Mouse (Mus musculus) midbrain, postnatal 0 days (tissue): ENCODE measurements around the gene Kif3b. TPM values are rescaled to one million over a fixed set of nuclear protein-coding genes. Genes with fewer than 3 reads are reported as not detected.
A peak's percentile ranks its signal among the peaks of the same experiment; 100 is the strongest.

ENCODE experiments used
- ATAC-seq: fragments of 200-750 bp; cut with Nextera tagmentation; 2 replicates; pipeline ENCODE4 v1.8.0; 2017; ENCODE audit warnings: moderate number of reproducible peaks, mild to moderate bottlenecking, moderate TSS enrichment, moderate library complexity; ENCODE audit not compliant: low FRiP score
- DNase-seq: peaks from one replicate; pipeline ENCODE4 v3.0.0-alpha.2; 2015; ENCODE audit warnings: low spot score
- H3K27ac ChIP-seq: fragments of 300-500 bp; sonication (generic); 2 replicates; pipeline ENCODE4 v1.5.1; 2014; ENCODE audit warnings: low read depth, mild to moderate bottlenecking, low read length, mixed read lengths
- H3K27me3 ChIP-seq: fragments of 300-500 bp; sonication (generic); 2 replicates; pipeline ENCODE4 v1.6.1; 2014; ENCODE audit warnings: low read length, control low read depth, mixed read lengths; ENCODE audit not compliant: insufficient read depth
- H3K36me3 ChIP-seq: fragments of 300-500 bp; sonication (generic); 2 replicates; pipeline ENCODE4 v1.6.1; 2014; ENCODE audit warnings: low read length, control low read depth, mixed read lengths; ENCODE audit not compliant: insufficient read depth
- H3K4me1 ChIP-seq: fragments of 300-500 bp; sonication (generic); 2 replicates; pipeline ENCODE4 v1.6.1; 2014; ENCODE audit warnings: mild to moderate bottlenecking, control low read depth, antibody characterized with exemption, low read length, mixed read lengths; ENCODE audit not compliant: insufficient read depth
- H3K4me2 ChIP-seq: fragments of 300-500 bp; sonication (generic); 2 replicates; pipeline ENCODE4 v1.6.1; 2014; ENCODE audit warnings: low read depth, mild to moderate bottlenecking, low read length, mixed read lengths; ENCODE audit not compliant: poor library complexity, severe bottlenecking
- H3K4me3 ChIP-seq: fragments of 300-500 bp; sonication (generic); 2 replicates; pipeline ENCODE4 v1.5.1; 2014; ENCODE audit warnings: low read depth, mild to moderate bottlenecking, low read length, moderate library complexity
- H3K9ac ChIP-seq: fragments of 300-500 bp; sonication (generic); replicated peaks from 2 replicates; pipeline ENCODE4 v1.6.1; 2014; ENCODE audit warnings: mild to moderate bottlenecking, low read length, moderate library complexity, mixed read lengths; ENCODE audit not compliant: poor library complexity, severe bottlenecking
- H3K9me3 ChIP-seq: fragments of 300-500 bp; sonication (generic); 2 replicates; pipeline ENCODE4 v1.6.1; 2016; ENCODE audit warnings: low read length, control low read depth
- CTCF ChIP-seq: IDR thresholded peaks from 2 replicates; pipeline ENCODE4 v1.5.1; 2016; ENCODE audit warnings: antibody characterized with exemption, mild to moderate bottlenecking
- WGBS: fragments of 180-500 bp; shearing (Covaris S2); extraction: QIAGEN DNeasy Blood & Tissue Kit; methylation state at CpG from one replicate; pipeline ENCODE4 v1.1.7; 2014; 5-methylcytosine and 5-hydroxymethylcytosine counted together
- polyA plus RNA-seq: library from polyadenylated mRNA; unstranded; fragments of >200 nt; fragmentation: Nextera tagmentation; extraction: Ambion mirVana; gene quantifications from 2 replicates; pipeline ENCODE4 v1.2.1, GENCODE M21; 2015
- total RNA-seq: library from RNA; depleted of rRNA; stranded (reverse); fragments of >200 nt; gene quantifications from 2 replicates; pipeline ENCODE4 v1.2.3, GENCODE M21; 2014

The Kif3b gene
- total and polyA plus RNA-seq, 2 experiments from 2014 or later: 20.6 to 49.5 TPM

- Histone ChIP-seq H3K9ac (0 out of 2 replicates have a peak overlapping the region, but pooled peaks have one; percentile 96), H3K27me3 (no peaks in the 10 kb centered on the region), H3K27ac (no peak overlapping the region), H3K4me2 (peak overlapping the region; percentile 79), H3K9me3 (no peaks in the 10 kb centered on the region), H3K4me1 (no peaks in the 10 kb centered on the region; the same call in 1 of the 2 replicates), H3K4me3 (peak overlapping the region; percentile 100), H3K36me3 (no peaks in the 10 kb centered on the region)
- ATAC-seq: no peak; the same call in 1 of the 2 replicates
- TF ChIP-seq CTCF: no peak
- 51% methylated on average over 7 of the region's 7 CpGs for WGBS
- peak; percentile 24 for DNase-seq
These were observed 1.2 kb downstream of the Kif3b start for GRCm38 (mm10) chr2:153292305-153292861.

GRCm38 (mm10) chr2:153295196-153295595 lies 4.0 kb downstream of the Kif3b start:
- Histone ChIP-seq H3K4me1 (no peaks in the 10 kb centered on the region; the same call in 1 of the 2 replicates), H3K36me3 (peaks cover 3% of the 10 kb centered on the region; the same call in 1 of the 2 replicates), H3K9ac (no peak overlapping the region), H3K27me3 (no peaks in the 10 kb centered on the region), H3K9me3 (no peaks in the 10 kb centered on the region), H3K27ac (no peak overlapping the region), H3K4me2 (no peak overlapping the region), H3K4me3 (no peak overlapping the region)
- no peak for TF ChIP-seq CTCF
- DNase-seq (no peak), ATAC-seq (no peak)
- WGBS: 86% methylated on average over 4 of the region's 4 CpGs

GRCm38 (mm10) chr2:153297771-153298170 lies 6.6 kb downstream of the Kif3b start:
- Histone ChIP-seq H3K4me3 (no peak overlapping the region), H3K9me3 (no peaks in the 10 kb centered on the region), H3K4me2 (no peak overlapping the region), H3K36me3 (peaks cover 3% of the 10 kb centered on the region; the same call in 1 of the 2 replicates), H3K27me3 (no peaks in the 10 kb centered on the region), H3K4me1 (no peaks in the 10 kb centered on the region), H3K9ac (0 out of 2 replicates have a peak overlapping the region, but pooled peaks have one; percentile 13), H3K27ac (no peak overlapping the region)
- TF ChIP-seq CTCF: no peak
- 76% methylated on average over 4 of the region's 4 CpGs for WGBS
- DNase-seq (no peak), ATAC-seq (no peak)

GRCm38 (mm10) chr2:153298460-153298859 lies 7.2 kb downstream of the Kif3b start:
- no peaks in the 10 kb centered on the region for H3K9me3 ChIP-seq
- H3K36me3 ChIP-seq: peaks cover 3% of the 10 kb centered on the region; the same call in 1 of the 2 replicates
- H3K9ac ChIP-seq: no peak overlapping the region
- H3K4me3 ChIP-seq: no peak overlapping the region
- no peaks in the 10 kb centered on the region for H3K4me1 ChIP-seq
- DNase-seq (no peak), ATAC-seq (no peak)
- no peak overlapping the region for H3K27ac ChIP-seq
- no peaks in the 10 kb centered on the region for H3K27me3 ChIP-seq
- TF ChIP-seq CTCF: no peak
- H3K4me2 ChIP-seq: no peak overlapping the region
- 79% methylated on average over 4 of the region's 4 CpGs for WGBS

- 85% methylated on average over 4 of the region's 4 CpGs for WGBS
- H3K36me3 ChIP-seq: peaks cover 3% of the 10 kb centered on the region; the same call in 1 of the 2 replicates
These were observed 7.7 kb downstream of the Kif3b start for GRCm38 (mm10) chr2:153298863-153299262.

GRCm38 (mm10) chr2:153301123-153301522 lies 9.9 kb downstream of the Kif3b start:
- DNase-seq: no peak
- 95% methylated on average over 5 of the region's 5 CpGs for WGBS

More at GRCm38 (mm10) chr2:153298863-153299262, 7.7 kb downstream of the Kif3b start:
- DNase-seq (no peak), ATAC-seq (no peak)
- H3K4me3 ChIP-seq: no peak overlapping the region
- H3K9me3 ChIP-seq: no peaks in the 10 kb centered on the region
- no peak overlapping the region for H3K9ac ChIP-seq
- TF ChIP-seq CTCF: peak; percentile 30
- no peak overlapping the region for H3K4me2 ChIP-seq
- no peaks in the 10 kb centered on the region for H3K4me1 ChIP-seq
- no peaks in the 10 kb centered on the region for H3K27me3 ChIP-seq
- no peak overlapping the region for H3K27ac ChIP-seq

More at GRCm38 (mm10) chr2:153301123-153301522, 9.9 kb downstream of the Kif3b start:
- peaks cover 3% of the 10 kb centered on the region; the same call in 1 of the 2 replicates for H3K36me3 ChIP-seq
- no peak overlapping the region for H3K27ac ChIP-seq
- ATAC-seq: no peak
- H3K9me3 ChIP-seq: no peaks in the 10 kb centered on the region
- H3K27me3 ChIP-seq: no peaks in the 10 kb centered on the region
- TF ChIP-seq CTCF: no peak
- H3K4me1 ChIP-seq: no peaks in the 10 kb centered on the region
- H3K4me3 ChIP-seq: no peak overlapping the region
- H3K9ac ChIP-seq: no peak overlapping the region
- no peak overlapping the region for H3K4me2 ChIP-seq
